Mouse (Mus musculus): ENCODE results near the gene Atp2a2.

Gene Atp2a2

DNA sequence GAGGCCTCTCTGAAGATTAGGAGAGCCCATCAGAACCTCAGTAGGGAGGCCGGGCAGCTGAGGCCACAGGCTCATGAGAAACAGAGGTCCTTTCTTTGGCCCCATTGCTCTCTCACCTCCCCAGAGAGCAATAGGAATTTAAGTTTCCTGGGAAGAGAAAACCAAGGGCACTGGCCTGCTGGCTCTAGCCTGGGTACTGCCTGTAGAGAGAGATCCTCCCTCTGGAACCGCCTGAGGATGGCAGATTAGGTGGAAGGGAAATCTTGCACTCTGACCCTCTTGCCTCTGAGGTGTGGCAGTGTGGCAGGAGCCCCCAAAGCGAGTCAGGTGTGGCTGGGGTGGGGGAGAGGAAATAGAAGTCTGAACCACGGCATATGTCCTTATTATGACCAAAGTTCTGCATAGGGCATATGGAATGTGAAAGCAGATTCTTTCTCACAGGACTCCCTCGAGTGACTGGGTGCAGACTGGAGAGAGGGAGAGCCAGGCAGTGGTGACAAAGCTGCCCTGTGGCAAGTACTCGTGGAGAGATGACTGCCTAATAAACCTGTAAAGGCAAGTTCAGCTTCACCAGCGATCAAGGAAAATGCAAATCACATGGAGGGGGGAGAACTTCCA lies 17.1 kb upstream of the Atp2a2 start:
- DNase-seq (ENCODE audit: low spot score) = no peak

DNA sequence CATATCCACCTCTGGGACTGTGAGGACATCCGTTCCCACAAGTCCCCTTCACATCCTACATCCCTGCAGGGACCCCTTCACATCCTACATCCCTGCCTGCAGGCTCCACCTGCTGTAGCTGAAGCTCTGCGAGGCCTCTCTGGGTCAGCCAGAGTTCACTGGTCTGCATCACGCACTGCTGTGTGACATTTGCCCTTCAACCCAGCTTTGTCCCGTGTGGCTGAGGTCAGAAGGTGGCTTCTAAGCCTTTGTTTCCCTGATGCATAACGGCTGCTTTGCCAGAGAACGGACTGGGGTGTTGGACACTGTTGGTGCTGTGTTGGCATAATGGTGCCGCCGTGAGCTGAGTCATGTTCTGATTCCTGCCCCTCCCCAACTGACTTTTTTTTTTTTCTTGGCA lies 16.2 kb upstream of the Atp2a2 start:
- no peak for DNase-seq (ENCODE audit: low spot score)

DNA sequence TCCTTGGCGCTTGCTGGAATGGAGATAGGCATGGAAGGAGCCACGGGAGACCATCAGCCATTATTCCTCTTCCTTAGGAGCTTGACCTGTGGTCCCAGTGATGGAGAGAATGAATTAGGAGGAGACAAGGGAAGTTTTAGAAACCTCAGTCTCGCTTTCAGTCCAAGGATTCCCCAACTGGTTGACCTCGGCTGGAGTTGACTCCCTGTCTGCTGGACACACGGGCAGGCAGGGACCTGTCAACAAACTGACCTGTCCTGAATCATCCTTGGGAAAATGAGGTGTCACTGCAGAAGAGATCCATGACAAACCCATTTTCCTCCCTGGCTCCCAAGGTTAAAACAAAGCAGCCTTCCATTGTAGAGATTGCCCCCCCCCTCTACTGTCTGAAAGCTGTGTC lies 14.9 kb upstream of the Atp2a2 start:
- DNase-seq (ENCODE audit: low spot score) = peak; percentile 39

DNA sequence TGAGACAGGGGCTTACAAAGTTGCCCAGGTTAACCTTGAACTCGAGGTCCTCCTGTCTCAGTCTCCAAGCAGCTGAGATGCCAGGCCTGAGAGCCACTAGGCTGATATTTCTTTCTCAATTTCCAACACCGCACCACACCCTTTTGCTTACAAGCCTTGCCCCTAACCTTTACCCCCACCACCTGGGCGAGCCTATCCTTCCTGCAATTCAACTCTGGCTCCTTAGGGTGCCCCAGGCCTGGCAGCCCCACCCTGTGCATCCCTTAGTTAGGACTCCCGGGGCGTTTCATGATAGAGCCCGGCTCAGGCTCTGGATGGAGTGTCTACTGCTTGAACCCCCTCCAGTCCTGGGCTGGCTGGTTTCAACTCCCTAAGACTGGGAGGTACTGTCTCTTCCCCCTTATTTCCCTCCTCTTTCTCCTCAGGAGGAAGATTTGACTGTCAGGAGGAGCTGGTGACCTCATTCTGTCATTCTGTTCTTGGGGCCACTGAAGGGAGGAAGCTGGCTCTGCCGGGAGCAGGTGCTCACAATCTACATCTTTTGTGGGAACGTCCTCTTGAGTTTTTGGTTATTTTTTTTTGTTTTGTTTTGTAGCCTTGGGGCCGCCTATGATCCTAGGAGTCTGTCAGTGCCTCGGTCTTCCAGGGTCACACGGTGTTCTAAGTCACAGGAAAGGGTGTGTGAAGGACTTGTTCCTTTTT lies 14.2 kb upstream of the Atp2a2 start:
- DNase-seq (ENCODE audit: low spot score) = peak; percentile 36

DNA sequence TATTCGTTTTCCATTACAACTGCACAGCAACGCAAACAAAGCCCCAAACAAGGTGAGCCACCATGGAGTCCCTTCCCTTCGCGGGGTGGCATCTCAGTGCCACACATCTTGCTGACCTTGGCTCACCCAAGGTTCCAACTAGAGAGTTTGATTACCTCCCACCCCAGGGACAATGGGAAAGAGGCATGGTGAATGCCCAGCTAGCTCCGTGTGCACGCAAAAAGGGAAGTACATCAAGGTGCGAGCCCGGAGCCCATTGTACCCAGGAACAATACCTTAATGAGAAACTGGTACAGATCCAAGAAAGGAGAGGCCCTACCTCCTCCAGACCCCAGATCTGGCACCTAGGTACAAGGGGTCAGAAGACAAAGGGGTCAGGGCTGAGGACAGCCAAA lies 12.1 kb upstream of the Atp2a2 start:
- no peak for DNase-seq (ENCODE audit: low spot score)

DNA sequence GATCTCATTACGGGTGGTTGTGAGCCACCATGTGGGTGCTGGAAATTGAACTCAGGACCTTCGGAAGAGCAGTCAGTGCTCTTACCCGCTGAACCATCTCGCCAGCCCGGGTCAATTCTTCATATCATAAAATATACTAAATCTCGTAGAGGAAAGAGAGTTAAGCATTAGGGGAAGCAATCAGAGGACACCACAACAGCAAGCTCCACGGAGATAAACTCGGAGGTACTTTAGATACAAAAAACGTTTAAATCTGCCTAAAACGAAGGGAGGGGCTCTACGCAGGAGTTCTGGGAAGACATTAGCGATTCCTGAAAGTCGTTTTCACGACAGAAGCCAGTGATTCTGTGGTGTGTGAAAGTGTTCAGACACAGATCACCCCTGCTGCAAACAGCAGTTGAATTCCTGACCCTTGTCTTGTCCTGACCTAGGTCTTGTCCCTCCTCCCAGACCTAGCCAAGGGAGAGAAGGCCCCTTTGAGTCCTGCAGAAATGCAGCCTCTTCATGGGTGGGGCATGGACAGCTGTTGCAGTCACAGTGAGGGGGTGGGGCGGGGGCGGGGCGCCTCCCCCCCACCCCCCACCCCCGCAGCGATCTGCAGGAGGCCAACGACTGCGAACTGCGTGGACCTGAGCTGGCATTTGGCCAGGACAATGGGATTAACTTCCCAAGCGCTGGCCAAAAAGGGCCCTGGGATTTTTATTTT lies 11.5 kb upstream of the Atp2a2 start:
- no peak for DNase-seq (ENCODE audit: low spot score)

DNA sequence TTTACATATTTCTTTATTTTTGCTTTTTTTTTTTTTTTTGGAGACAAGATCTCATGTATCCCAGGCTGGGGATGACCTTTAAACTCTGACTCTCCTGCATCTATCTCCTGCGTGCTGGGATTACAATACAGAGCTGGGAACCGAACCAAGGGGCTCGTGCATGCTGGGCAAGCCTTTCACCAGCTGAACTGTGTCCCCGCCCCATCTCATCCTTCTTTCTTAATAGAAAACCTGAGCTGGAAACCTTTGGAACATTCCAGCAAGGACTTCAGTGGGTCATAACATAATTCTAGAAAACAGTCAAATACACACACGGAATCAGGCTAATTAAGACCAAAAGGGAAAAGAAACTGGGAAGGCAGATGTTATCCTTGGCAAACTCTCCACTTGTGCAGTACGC lies 10.0 kb upstream of the Atp2a2 start:
- no peak for DNase-seq (ENCODE audit: low spot score)

DNA sequence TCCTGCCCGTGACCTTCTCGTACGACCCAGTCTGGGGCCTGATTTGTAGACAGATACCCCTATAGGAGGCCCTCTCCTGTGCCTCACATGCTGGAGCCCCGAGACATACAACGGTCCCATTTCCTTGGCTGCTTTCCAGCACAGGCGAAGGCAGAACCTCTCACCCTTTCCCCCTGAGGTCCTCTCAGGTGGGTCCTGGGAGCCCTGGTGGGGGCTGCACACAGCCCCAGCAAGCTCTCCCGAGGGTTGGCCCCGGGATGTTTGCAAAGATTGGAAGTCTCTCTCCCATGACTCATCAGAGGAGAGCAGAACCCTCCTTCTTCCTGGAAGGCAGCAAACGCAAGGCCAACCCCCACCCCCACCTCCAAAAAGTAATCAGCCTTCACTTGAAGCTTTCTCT lies 9.4 kb upstream of the Atp2a2 start:
- no peak for DNase-seq (ENCODE audit: low spot score)

DNA sequence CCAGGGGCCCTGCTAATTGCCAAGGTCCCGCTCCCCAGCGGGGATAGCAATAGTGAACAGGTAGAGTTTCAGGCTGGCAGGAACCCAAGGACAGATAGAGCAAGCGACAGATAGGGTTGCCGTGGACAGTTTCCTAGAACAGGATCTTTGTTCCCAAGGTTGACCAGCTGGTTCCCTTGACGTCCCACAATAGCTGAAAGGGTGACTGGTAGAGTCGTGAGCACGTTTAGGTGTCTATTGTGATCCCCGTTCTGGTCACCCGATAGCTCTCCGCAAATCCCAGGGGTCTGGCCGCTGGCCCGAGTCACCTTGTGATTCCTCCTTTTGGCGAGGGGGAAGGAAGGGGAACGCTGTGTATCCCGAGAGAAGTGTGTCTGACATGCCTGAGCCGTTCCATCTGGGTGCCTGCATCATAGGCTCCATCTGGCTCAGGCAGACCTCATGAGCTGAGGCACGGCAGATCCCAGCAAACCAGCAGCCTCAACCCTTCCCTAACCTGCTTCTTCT lies 8.7 kb upstream of the Atp2a2 start:
- DNase-seq (ENCODE audit: low spot score) = peak; percentile 72

DNA sequence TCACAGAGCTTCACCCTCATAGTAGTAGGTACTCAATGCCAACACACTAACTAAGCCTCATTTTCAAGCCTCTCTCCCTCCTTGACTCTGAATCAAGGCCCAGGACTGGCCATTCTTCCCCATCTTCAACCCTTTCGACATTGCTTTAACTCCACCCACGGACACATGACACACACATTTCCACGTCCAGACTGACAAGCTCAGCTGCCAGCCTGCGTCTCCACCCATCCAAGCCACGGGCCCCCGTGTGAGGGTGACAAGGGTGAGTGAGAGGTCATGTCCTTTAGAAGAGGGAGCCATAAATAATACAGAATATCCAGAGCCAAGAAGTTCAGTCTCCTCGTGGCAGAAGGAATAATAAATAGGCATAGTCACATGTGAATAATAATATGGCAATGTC lies 7.6 kb upstream of the Atp2a2 start:
- no peak for DNase-seq (ENCODE audit: low spot score)

DNA sequence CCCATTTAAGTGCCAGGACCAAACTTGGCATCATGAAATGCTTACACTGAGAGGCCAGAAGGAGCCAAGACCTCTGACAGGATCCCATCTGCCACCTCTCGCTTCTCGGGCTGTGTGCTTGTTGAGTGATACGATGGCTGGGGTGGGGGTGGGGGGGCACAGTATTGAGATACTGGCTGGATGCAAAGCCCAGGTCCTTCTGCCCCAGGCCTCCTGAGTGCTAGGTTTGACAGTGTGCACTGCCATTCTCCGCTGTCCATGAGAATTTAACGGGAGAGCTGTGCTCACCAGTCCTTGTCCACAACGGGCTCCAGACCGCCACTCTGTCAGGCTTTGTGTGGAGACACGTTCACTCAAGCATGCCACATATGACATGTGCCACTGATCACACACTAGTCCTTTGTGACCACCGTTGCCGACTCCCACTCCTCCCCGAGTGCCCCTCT lies 6.9 kb upstream of the Atp2a2 start:
- DNase-seq (ENCODE audit: low spot score) = no peak

DNA sequence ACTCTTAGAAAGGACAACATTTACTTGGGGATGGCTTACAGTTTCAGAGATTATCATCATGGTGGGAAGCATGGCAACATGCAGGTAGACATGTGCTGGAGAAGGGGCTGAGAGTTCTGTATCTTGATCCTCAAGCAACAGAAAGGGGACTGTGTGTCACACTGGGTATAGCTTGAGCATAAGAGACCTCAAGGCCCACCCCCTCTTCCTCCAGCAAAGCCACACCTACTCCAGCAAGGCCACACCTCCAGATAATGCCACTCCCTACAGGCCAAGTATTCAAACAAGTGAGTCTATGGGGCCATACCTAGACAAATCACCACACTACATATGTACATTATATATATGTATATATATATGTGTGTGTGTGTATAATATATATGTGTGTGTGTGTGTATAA lies 5.4 kb upstream of the Atp2a2 start:
- no peak for DNase-seq (ENCODE audit: low spot score)

DNA sequence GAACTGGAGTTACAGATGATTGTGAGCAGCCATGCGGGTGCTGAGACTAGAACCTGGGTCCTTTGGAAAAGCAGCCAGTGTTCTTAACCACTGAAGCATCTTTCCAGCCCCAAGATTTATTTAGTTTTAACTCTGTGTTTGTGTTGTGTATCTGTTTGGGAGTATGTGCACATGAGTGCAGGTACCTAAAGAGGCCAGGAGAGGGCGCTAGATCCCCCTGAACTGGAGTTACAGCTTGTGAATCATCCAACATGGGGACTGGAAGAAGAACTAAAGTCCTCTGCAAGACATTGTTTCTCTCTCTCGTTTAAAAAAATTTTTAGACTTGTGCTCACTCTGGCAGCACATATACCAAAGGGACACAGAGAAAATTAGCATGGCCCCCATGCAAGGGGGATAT lies 4.4 kb upstream of the Atp2a2 start:
- no peak for DNase-seq (ENCODE audit: low spot score)

DNA sequence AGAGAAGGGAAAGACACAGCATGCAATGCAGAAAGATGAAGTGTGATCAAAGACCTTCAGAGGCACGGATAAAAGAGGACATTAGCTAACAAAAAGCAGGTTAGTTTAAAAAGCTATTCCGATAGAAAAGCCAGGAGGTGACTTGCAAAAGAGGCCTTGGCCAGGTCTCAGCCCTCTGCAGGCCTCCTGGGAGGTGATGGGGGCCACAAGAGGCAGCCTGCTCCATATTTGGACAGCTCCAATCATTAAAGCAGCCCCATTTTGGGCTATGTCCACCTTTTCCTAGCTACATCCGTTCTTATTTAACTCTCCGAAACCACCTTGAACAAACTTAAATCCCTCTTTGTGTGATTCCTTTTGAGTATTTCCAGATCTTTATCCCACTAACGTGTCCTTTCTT lies 3.5 kb upstream of the Atp2a2 start:
- no peak for DNase-seq (ENCODE audit: low spot score)

DNA sequence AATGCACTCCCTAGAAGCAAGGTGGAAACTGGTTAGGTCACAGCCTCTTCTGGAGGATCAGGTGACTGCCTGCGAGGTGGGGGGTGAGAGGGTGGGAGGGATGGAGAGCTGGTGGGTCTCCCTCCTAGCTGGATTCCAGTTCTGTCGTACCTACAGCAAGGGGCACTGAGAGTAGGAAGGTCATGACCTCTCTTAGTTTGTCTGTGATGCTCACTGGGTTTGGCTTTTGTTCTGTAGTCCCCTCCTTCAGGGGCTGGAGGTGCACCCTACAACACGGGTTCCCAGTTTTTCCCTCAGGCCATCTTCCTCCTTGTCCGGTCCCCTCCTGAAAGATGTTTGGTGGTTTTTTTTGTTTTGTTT lies 1.7 kb upstream of the Atp2a2 start:
- DNase-seq (ENCODE audit: low spot score) = no peak

DNA sequence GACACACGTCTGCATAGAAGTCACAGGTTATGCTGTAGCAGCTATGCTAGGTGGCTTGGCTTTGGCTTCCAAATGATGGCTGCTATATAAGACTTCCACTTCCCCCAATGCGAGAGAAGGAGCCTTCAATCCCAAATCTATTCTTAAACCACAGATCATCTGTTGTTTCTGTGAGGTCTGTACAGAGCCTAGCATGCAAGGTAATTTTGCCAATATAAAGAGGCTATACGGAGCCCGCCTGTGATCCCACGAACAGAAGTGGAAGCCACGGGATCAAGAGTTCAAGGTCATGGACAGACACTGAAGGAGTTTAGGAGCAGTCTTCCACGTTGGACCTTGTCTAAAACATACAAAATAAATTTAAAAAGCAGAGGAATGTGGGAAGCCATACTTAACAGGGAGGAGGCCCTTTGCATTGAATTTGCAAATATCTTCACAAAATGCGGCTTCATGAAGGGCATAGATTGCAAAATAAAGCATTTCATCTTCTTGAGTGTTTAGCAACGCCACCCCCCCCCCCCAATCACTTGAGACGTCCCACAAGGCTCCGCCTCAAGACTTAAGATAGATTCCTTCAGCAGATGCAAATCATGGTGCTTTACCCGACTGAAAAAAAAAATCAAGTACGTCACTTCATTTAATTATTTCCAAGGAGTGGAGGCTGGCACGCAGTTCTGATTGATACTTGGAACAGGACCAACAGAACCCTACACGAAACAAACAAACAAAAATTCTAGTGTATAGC lies 1.2 kb upstream of the Atp2a2 start:
- DNase-seq (ENCODE audit: low spot score) = no peak

DNA sequence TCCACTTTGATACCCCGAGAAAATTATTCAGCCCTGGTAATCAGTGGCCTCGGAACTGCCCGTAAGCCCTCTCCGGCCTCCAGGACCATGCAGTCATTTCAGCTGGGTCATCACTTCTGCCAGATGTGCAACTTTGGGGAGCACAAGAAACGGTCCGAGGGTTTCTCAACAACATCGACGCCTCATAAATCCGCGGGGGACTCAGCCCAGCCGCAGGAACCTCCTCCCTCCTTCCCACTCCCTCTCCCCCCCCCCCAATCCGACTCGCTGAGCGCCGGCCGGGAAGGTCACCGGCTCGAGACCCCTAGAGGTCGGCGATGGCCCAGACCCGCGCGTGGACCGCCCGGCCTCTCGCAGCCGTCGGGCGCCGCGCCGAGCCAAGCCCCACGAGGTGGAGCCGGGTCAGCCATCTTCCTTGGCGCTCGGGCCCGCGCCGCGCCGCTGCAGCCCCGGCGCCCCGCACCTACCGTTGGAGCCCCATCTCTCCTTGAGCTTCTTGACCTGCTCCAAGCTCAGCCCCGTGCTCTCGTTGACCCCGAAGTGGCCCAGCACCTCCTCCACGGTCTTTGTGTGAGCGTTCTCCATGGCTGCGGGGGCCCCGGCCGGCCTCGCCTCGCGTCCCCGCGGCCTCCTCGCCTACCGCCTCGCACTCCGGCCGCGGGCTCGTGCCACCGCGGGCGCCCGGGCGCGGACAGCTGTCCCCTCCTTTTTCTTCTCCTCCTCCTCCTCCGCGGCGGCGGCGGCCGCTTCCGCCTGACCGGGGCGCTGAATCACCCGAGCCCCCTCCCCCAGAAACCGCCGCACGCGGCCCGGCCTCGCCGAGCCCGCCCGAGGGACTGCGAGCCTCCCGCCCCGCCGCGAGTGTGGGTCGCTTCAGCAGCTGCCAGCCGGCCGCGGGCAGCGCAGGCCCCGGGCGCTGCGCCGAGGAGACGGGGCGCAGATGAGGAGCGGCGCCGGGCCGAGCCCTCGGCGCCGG lies 636 bp downstream of the Atp2a2 start:
- peak; percentile 81 for DNase-seq (ENCODE audit: low spot score)

DNA sequence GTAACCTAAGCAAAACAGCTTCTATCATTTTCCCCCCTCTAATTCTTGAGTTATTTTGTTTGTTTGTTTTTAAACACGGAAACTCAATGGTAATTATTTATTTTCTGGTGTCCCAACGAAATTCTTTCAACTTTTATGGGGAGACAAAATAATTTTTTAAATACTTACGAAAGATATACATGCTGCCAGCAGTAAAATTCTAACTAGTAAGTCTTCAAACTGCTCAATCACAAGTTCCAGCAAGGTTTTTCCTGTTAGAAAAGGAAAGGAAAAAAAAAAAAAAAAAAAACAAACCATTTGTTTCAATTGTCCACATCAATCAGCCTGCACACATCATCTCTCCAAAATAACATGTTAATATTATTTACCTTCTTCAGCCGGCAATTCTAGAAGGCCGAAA lies 1.5 kb downstream of the Atp2a2 start:
- DNase-seq (ENCODE audit: low spot score) = no peak

DNA sequence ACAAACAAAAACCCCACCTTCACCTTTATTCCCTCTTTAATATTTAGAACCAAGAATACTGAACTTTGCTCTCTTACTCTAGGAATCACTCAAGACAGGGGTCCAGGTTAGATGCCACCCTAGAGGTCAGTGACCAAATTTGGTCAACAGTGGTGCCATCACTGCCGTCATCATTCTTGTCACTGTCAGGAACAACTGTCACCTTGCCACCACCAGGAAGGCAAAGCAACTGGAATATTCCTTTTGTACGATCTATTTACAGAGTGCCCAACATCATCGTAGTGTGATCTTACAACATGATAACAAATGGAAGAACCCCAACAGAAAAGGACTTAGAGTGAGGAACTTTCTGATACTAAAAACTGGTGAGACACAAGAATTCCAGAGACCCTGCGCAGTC lies 1.9 kb downstream of the Atp2a2 start:
- no peak for DNase-seq (ENCODE audit: low spot score)

DNA sequence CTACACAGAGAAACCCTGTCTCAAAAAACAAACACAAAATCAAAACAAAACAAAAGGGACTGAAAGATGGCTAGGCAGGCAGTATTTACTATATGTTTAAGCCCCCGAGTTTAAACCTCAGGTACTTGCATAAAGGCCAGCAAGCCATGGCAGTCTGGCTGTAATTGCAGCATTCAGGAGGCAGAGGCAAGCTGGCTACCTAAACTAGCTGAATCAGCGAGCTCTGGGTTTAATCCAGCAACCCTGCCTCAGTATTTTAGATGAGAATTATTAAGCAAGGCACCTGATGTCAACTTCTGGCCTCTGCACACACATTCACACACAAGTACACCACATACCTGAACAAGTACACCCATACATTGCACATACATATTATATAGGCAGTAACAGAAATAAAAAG lies 4.0 kb downstream of the Atp2a2 start:
- no peak for DNase-seq (ENCODE audit: low spot score)

DNA sequence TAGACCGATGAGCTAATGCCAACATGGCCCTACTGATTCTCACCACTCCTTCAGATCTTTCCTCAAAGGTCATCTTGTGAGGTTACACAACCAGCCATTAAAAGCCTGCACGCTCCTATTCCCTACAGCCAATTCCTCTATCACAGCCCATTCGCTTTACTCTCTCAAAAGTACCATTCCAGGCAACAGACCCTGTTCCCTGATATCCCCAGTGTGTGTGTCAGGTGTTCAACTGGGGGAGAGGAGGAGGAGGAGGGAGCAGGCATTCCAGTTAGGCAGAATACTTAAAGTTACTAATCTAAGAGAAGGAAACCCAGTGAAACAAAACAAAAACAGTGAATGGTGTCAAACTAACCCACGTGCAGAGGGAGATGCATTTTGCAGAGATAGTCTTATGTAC lies 5.0 kb downstream of the Atp2a2 start:
- no peak for DNase-seq (ENCODE audit: low spot score)

DNA sequence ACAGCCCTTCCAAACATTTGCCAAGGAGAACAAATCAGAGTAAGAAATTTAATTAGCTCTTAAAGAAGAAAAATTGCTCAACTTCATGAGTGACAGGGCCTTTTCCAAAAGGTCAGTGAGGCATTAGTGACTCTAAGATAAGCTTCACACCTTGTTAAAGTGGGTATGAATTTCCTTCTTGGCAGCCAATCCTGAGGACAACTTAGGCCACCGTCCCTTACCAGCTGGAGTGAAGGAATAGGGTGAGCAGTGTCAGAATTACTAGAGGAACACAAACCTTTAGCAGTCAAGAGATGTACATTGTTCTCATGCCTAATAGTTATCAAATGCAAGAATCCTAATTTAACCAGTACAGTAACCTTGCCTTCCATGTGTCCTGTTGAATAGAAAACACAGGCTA lies 7.6 kb downstream of the Atp2a2 start:
- DNase-seq (ENCODE audit: low spot score) = no peak
